Mouse (Mus musculus) liver, embryonic 16.5 days (tissue): ENCODE measurements around the gene Slc9a3. TPM values are rescaled to one million over a fixed set of nuclear protein-coding genes. Genes with fewer than 3 reads are reported as not detected.

ENCODE experiments used
- ATAC-seq: fragments of 200-750 bp; cut with Nextera tagmentation; 2 replicates; pipeline ENCODE4 v1.8.0; 2017; ENCODE audit warnings: low read depth, mild to moderate bottlenecking, moderate number of reproducible peaks, moderate library complexity
- H3K27ac ChIP-seq: fragments of 300-500 bp; sonication (generic); 2 replicates; pipeline ENCODE4 v1.5.1; 2014; ENCODE audit warnings: mild to moderate bottlenecking, low read length
- H3K27me3 ChIP-seq: fragments of 300-500 bp; sonication (generic); 2 replicates; pipeline ENCODE4 v1.6.1; 2014; ENCODE audit warnings: low read depth, low read length, mixed read lengths; ENCODE audit not compliant: control insufficient read depth, insufficient read depth
- H3K36me3 ChIP-seq: fragments of 300-500 bp; sonication (generic); 2 replicates; pipeline ENCODE4 v1.6.1; 2014; ENCODE audit warnings: mild to moderate bottlenecking; ENCODE audit not compliant: control insufficient read depth, insufficient read depth
- H3K4me1 ChIP-seq: fragments of 300-500 bp; sonication (generic); 2 replicates; pipeline ENCODE4 v1.6.1; 2014; ENCODE audit warnings: low read depth, low read length, mixed read lengths; ENCODE audit not compliant: control insufficient read depth
- H3K4me2 ChIP-seq: fragments of 300-500 bp; sonication (generic); 2 replicates; pipeline ENCODE4 v1.6.1; 2014; ENCODE audit warnings: low read depth, low read length, mixed read lengths
- H3K4me3 ChIP-seq: fragments of 300-500 bp; sonication (generic); 2 replicates; pipeline ENCODE4 v1.5.1; 2014; ENCODE audit warnings: low read depth, mild to moderate bottlenecking, low read length
- H3K9ac ChIP-seq: fragments of 300-500 bp; sonication (generic); 2 replicates; pipeline ENCODE4 v1.6.1; 2014; ENCODE audit warnings: low read depth, low read length
- H3K9me3 ChIP-seq: fragments of 300-500 bp; sonication (generic); replicated peaks from 2 replicates; pipeline ENCODE4 v1.6.1; 2016; ENCODE audit warnings: low read length; ENCODE audit not compliant: control insufficient read depth
- WGBS: fragments of 180-500 bp; shearing (Covaris S2); extraction: QIAGEN DNeasy Blood & Tissue Kit; methylation state at CpG from one replicate; pipeline ENCODE4 v1.1.7; 2014; ENCODE audit not compliant: insufficient replicate concordance; 5-methylcytosine and 5-hydroxymethylcytosine counted together
- polyA plus RNA-seq: library from polyadenylated mRNA; unstranded; fragments of >200 nt; fragmentation: Nextera tagmentation; extraction: Ambion mirVana; gene quantifications from 2 replicates; pipeline ENCODE4 v1.2.1, GENCODE M21; 2015

Gene Slc9a3
- 0.02 TPM in 1 of 2 replicates, not detected in the other for polyA plus RNA-seq

DNA sequence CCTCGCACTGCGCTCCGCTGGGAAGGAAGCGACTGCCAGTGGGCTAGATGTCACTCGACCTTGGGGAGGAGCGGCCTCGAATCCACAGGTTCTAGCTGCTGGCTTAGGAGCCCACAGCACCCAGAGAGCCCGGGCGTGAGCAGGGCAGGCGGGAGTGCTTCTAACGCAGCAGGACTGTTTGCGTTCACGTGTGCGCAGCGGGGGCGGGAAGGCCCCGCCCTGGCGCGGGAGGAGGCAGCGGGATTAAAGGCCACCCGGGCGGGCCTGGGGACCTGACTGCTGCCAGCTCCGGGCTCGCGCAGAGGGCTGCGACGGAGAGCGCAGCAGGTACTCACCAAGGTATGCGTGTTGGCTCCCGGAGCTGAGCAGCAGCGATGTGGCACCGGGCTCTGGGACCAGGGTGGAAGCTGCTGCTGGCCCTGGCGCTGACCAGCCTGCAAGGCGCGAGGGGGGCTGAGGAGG is at the start of gene Slc9a3:
Slc9a3 (plus strand) TSS at position 317 of the 462 bp plus-strand sequence.
- Histone ChIP-seq H3K4me2 (peak within 1 kb of the TSS; percentile 39), H3K36me3 (no peaks in the 10 kb centered on the region), H3K27ac (no peak within 1 kb of the TSS), H3K9me3 (no peaks in the 10 kb centered on the region), H3K4me3 (peak within 1 kb of the TSS; percentile 31), H3K4me1 (no peaks in the 10 kb centered on the region), H3K9ac (no peak within 1 kb of the TSS), H3K27me3 (peaks cover 24% of the 10 kb centered on the region)
- peak; percentile 55 for ATAC-seq
- WGBS: 1% methylated on average over 35 of the region's 35 CpGs

GRCm38 (mm10) chr13:74071714-74072113 is 49.5 kb upstream of the Slc9a3 start:
- ATAC-seq: no peak
- 38% methylated on average over 3 of the region's 3 CpGs for WGBS
- Histone ChIP-seq H3K27ac (peak overlapping the region; percentile 57; the same call in 1 of the 2 replicates), H3K4me2 (peak overlapping the region; percentile 24; the same call in 1 of the 2 replicates), H3K9me3 (no peaks in the 10 kb centered on the region), H3K9ac (no peak overlapping the region), H3K27me3 (no peaks in the 10 kb centered on the region), H3K36me3 (no peaks in the 10 kb centered on the region), H3K4me1 (peaks cover 12% of the 10 kb centered on the region), H3K4me3 (no peak overlapping the region)

- no peak overlapping the region for H3K27ac ChIP-seq
- H3K4me2 ChIP-seq: no peak overlapping the region
- peaks cover 12% of the 10 kb centered on the region for H3K4me1 ChIP-seq
- H3K27me3 ChIP-seq: no peaks in the 10 kb centered on the region
- no peaks in the 10 kb centered on the region for H3K9me3 ChIP-seq
- 77% methylated on average over 7 of the region's 7 CpGs for WGBS
- ATAC-seq: no peak
- H3K9ac ChIP-seq: no peak overlapping the region
- no peaks in the 10 kb centered on the region for H3K36me3 ChIP-seq
- no peak overlapping the region for H3K4me3 ChIP-seq
Observed at GRCm38 (mm10) chr13:74073369-74073768, 47.9 kb upstream of the Slc9a3 start.

- H3K27me3 ChIP-seq: no peaks in the 10 kb centered on the region
- 35% methylated on average over 3 of the region's 3 CpGs for WGBS
- no peaks in the 10 kb centered on the region for H3K4me1 ChIP-seq
- H3K27ac ChIP-seq: no peak overlapping the region
- H3K4me2 ChIP-seq: no peak overlapping the region
- H3K36me3 ChIP-seq: no peaks in the 10 kb centered on the region
- H3K4me3 ChIP-seq: no peak overlapping the region
- no peak for ATAC-seq
- no peaks in the 10 kb centered on the region for H3K9me3 ChIP-seq
- H3K9ac ChIP-seq: no peak overlapping the region
Observed at GRCm38 (mm10) chr13:74090265-74090664, 31.0 kb upstream of the Slc9a3 start.

DNA sequence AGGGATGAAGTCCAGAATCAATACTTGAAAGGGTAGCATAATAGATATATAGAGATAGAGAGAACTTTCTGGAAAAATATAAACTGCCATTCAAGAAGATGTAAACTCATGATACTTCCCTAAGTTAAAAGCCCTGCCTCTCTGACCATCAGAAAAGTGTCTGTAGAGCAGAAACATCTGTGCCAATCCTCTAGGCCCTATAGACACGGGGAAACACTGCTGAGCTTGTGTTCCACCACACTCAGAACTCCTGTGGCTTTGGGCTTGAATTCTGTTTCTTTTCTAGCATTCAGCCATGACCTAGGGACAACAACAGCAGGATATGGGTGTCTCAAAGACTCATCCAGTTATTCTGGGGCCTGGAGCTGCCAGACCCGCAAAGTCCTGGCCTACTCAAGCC is 25.3 kb upstream of the Slc9a3 start:
- WGBS: 51% methylated on average over 2 of the region's 2 CpGs
- H3K4me1 ChIP-seq: no peaks in the 10 kb centered on the region
- no peaks in the 10 kb centered on the region for H3K9me3 ChIP-seq
- no peak overlapping the region for H3K27ac ChIP-seq
- ATAC-seq: no peak
- no peak overlapping the region for H3K4me3 ChIP-seq
- no peaks in the 10 kb centered on the region for H3K36me3 ChIP-seq
- H3K4me2 ChIP-seq: no peak overlapping the region
- no peaks in the 10 kb centered on the region for H3K27me3 ChIP-seq
- H3K9ac ChIP-seq: no peak overlapping the region

DNA sequence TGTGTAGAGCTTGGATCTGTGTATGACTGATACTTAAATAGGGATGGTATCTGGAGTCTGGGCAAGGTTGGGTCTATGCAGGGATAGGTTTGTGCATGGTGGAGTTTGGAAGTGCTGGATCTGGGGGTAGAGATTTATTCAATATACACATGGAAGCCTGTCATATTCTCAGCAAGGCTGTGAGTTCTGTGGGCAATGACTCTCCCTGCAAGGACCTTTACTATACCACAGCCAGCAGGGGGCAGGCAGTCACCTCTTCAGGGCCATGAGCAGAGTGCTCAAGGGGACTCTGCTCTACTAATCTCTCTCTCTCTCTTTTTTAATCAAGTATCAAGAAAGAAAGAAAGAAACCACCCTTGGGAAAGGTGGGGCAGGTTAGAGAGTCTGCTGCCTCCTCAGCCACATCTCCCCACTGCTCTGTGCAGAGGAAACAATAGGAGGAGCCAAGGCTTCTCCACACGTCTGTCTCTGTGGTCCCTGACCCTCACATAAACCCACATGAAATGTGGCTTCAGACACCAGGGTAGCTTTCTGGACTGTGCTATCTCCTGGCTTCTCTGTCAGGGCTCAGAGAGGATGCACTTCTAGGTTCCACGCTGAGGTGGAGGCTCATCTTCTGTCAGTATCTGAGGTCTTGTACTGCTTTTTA is 24.4 kb upstream of the Slc9a3 start:
- no peak overlapping the region for H3K9ac ChIP-seq
- no peaks in the 10 kb centered on the region for H3K9me3 ChIP-seq
- H3K27me3 ChIP-seq: no peaks in the 10 kb centered on the region
- WGBS: 29% methylated on average over 2 of the region's 2 CpGs
- no peak overlapping the region for H3K4me2 ChIP-seq
- no peak overlapping the region for H3K4me3 ChIP-seq
- 0 out of 2 replicates have a peak, but pooled peaks have one; percentile 21 for ATAC-seq
- no peak overlapping the region for H3K27ac ChIP-seq
- no peaks in the 10 kb centered on the region for H3K4me1 ChIP-seq
- no peaks in the 10 kb centered on the region for H3K36me3 ChIP-seq

DNA sequence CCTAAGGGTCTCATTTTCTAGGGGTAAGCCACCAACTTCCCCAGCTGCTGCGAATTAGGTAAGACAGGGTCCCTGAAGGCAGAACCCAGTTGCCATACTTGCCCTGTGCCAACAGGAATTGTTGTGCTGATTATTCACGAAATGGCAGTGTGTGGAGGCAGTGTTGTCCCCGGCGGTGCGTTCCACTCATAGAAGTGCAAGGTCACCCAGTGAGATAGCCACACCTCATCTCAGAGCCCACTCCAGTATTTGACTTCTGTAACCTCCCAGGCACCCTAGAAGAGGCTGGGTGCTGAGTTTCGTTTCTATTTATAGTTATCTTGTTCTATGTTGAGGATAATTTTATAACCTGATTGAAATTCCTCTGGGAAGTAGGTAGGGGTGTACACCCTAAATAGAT is 22.3 kb upstream of the Slc9a3 start:
- ATAC-seq: no peak
- WGBS: 66% methylated on average over 6 of the region's 6 CpGs

GRCm38 (mm10) chr13:74102108-74102830 is 19.0 kb upstream of the Slc9a3 start:
- H3K9ac ChIP-seq: no peak overlapping the region
- H3K4me1 ChIP-seq: no peaks in the 10 kb centered on the region
- H3K9me3 ChIP-seq: no peaks in the 10 kb centered on the region
- WGBS: 68% methylated on average over 8 of the region's 8 CpGs
- H3K4me2 ChIP-seq: no peak overlapping the region
- H3K36me3 ChIP-seq: no peaks in the 10 kb centered on the region
- no peak overlapping the region for H3K27ac ChIP-seq
- H3K27me3 ChIP-seq: no peaks in the 10 kb centered on the region
- no peak for ATAC-seq
- no peak overlapping the region for H3K4me3 ChIP-seq

More for the DNA sequence above, 22.3 kb upstream of the Slc9a3 start:
- Histone ChIP-seq H3K36me3 (no peaks in the 10 kb centered on the region), H3K9me3 (no peaks in the 10 kb centered on the region), H3K27ac (no peak overlapping the region), H3K4me1 (no peaks in the 10 kb centered on the region), H3K4me2 (no peak overlapping the region), H3K9ac (no peak overlapping the region), H3K4me3 (no peak overlapping the region), H3K27me3 (no peaks in the 10 kb centered on the region)
